Mouse (Mus musculus): ENCODE data around the gene Tmem165. TPM values are rescaled to one million over a fixed set of nuclear protein-coding genes. Genes with fewer than 3 reads are reported as not detected.
A peak's percentile ranks its signal among the peaks of the same experiment; 100 is the strongest.

Tmem165 gene
- 43.2 and 54.0 TPM in 2 replicates for total RNA-seq (2017)

GRCm38 (mm10) chr5:76183750-76184261, at the start of gene Tmem165:
Gene Tmem165 (plus strand): TSS chr5:76183880.
- peak; percentile 95 for ATAC-seq (replicated peaks; ENCODE audit: low read depth, poor library complexity, severe bottlenecking)

GRCm38 (mm10) chr5:76135644-76136043, 48.0 kb upstream of the Tmem165 start:
- no peak for ATAC-seq (replicated peaks; ENCODE audit: low read depth, poor library complexity, severe bottlenecking)

GRCm38 (mm10) chr5:76136271-76136670, 47.4 kb upstream of the Tmem165 start:
- ATAC-seq (replicated peaks; ENCODE audit: low read depth, poor library complexity, severe bottlenecking): no peak

GRCm38 (mm10) chr5:76137586-76137985, 46.1 kb upstream of the Tmem165 start:
- ATAC-seq (replicated peaks; ENCODE audit: low read depth, poor library complexity, severe bottlenecking): no peak

- no peak for ATAC-seq (replicated peaks; ENCODE audit: low read depth, poor library complexity, severe bottlenecking)
Measured at GRCm38 (mm10) chr5:76138071-76138470, 45.6 kb upstream of the Tmem165 start.

- ATAC-seq (replicated peaks; ENCODE audit: low read depth, poor library complexity, severe bottlenecking): no peak
Measured at GRCm38 (mm10) chr5:76138512-76138911, 45.2 kb upstream of the Tmem165 start.

GRCm38 (mm10) chr5:76139171-76139671, 44.5 kb upstream of the Tmem165 start:
- ATAC-seq (replicated peaks; ENCODE audit: low read depth, poor library complexity, severe bottlenecking): peak; percentile 22; the same call in 1 of the 2 replicates

- ATAC-seq (replicated peaks; ENCODE audit: low read depth, poor library complexity, severe bottlenecking): peak; percentile 88
Measured at GRCm38 (mm10) chr5:76139808-76140729, 43.6 kb upstream of the Tmem165 start, which contains the start of gene Srd5a3. Gene Srd5a3 (plus strand): TSS chr5:76140271.

- ATAC-seq (replicated peaks; ENCODE audit: low read depth, poor library complexity, severe bottlenecking): peak; percentile 29; the same call in 1 of the 2 replicates
Measured at GRCm38 (mm10) chr5:76140730-76141066, 43.0 kb upstream of the Tmem165 start.

- no peak for ATAC-seq (replicated peaks; ENCODE audit: low read depth, poor library complexity, severe bottlenecking)
Measured at GRCm38 (mm10) chr5:76143356-76143755, 40.3 kb upstream of the Tmem165 start.

GRCm38 (mm10) chr5:76146401-76146800, 37.3 kb upstream of the Tmem165 start:
- ATAC-seq (replicated peaks; ENCODE audit: low read depth, poor library complexity, severe bottlenecking): no peak

- ATAC-seq (replicated peaks; ENCODE audit: low read depth, poor library complexity, severe bottlenecking): no peak
Measured at GRCm38 (mm10) chr5:76149436-76149835, 34.2 kb upstream of the Tmem165 start.

GRCm38 (mm10) chr5:76152956-76153355, 30.7 kb upstream of the Tmem165 start:
- no peak for ATAC-seq (replicated peaks; ENCODE audit: low read depth, poor library complexity, severe bottlenecking)

GRCm38 (mm10) chr5:76153430-76153829, 30.2 kb upstream of the Tmem165 start:
- no peak for ATAC-seq (replicated peaks; ENCODE audit: low read depth, poor library complexity, severe bottlenecking)

GRCm38 (mm10) chr5:76154434-76155165, 29.1 kb upstream of the Tmem165 start:
- ATAC-seq (replicated peaks; ENCODE audit: low read depth, poor library complexity, severe bottlenecking): no peak

GRCm38 (mm10) chr5:76159555-76159954, 24.1 kb upstream of the Tmem165 start:
- no peak for ATAC-seq (replicated peaks; ENCODE audit: low read depth, poor library complexity, severe bottlenecking)

- no peak for ATAC-seq (replicated peaks; ENCODE audit: low read depth, poor library complexity, severe bottlenecking)
Measured at GRCm38 (mm10) chr5:76160086-76160485, 23.6 kb upstream of the Tmem165 start.

GRCm38 (mm10) chr5:76161491-76161890, 22.2 kb upstream of the Tmem165 start:
- peak; percentile 92 for ATAC-seq (replicated peaks; ENCODE audit: low read depth, poor library complexity, severe bottlenecking)

- ATAC-seq (replicated peaks; ENCODE audit: low read depth, poor library complexity, severe bottlenecking): no peak
Measured at GRCm38 (mm10) chr5:76162926-76163325, 20.8 kb upstream of the Tmem165 start.

- ATAC-seq (replicated peaks; ENCODE audit: low read depth, poor library complexity, severe bottlenecking): no peak
Measured at GRCm38 (mm10) chr5:76163828-76164390, 19.8 kb upstream of the Tmem165 start.
